Mouse (Mus musculus) heart, embryonic 10.5 days (tissue): ENCODE results near the gene Trpm8. TPM values are rescaled to one million over a fixed set of nuclear protein-coding genes. Genes with fewer than 3 reads are reported as not detected.

Experiments used
- DNase-seq: peaks from one replicate; pipeline ENCODE4 v3.0.0-alpha.2; 2017; ENCODE audit warnings: low spot score
- H3K27ac ChIP-seq: fragments of 300-500 bp; sonication (generic); 2 replicates; pipeline ENCODE4 v1.5.1; 2016; ENCODE audit warnings: mild to moderate bottlenecking
- H3K27me3 ChIP-seq: fragments of 300-500 bp; sonication (generic); 2 replicates; pipeline ENCODE4 v1.6.1; 2016; ENCODE audit warnings: mild to moderate bottlenecking; ENCODE audit not compliant: poor library complexity, insufficient read depth, severe bottlenecking
- H3K36me3 ChIP-seq: fragments of 300-500 bp; sonication (generic); 2 replicates; pipeline ENCODE4 v1.6.1; 2016; ENCODE audit warnings: mild to moderate bottlenecking, moderate library complexity
- H3K4me1 ChIP-seq: fragments of 300-500 bp; sonication (generic); 2 replicates; pipeline ENCODE4 v1.6.1; 2016; ENCODE audit warnings: mild to moderate bottlenecking
- H3K4me3 ChIP-seq: fragments of 300-500 bp; sonication (generic); 2 replicates; pipeline ENCODE4 v1.5.1; 2016; ENCODE audit warnings: mild to moderate bottlenecking, moderate library complexity
- H3K9me3 ChIP-seq: fragments of 300-500 bp; sonication (generic); 2 replicates; pipeline ENCODE4 v1.6.1; 2016; ENCODE audit warnings: mild to moderate bottlenecking, moderate library complexity
- WGBS: fragments of 180-500 bp; shearing (Covaris S2); methylation state at CpG from one replicate; pipeline ENCODE4 v1.1.7; 2016; 5-methylcytosine and 5-hydroxymethylcytosine counted together
- polyA plus RNA-seq: library from polyadenylated mRNA; unstranded; fragments of >200 nt; fragmentation: Nextera tagmentation; extraction: Ambion mirVana; gene quantifications from 2 replicates; pipeline ENCODE4 v1.2.1, GENCODE M21; 2016

The Trpm8 gene
- polyA plus RNA-seq, 1 experiment from 2014 or later, result 0.11 TPM

- no peaks in the 10 kb centered on the region for H3K4me1 ChIP-seq
- WGBS, result 62% methylated on average over 11 of the region's 11 CpGs
- H3K36me3 ChIP-seq, result no peaks in the 10 kb centered on the region
- H3K4me3 ChIP-seq, result no peak overlapping the region
- no peaks in the 10 kb centered on the region for H3K27me3 ChIP-seq
- H3K27ac ChIP-seq, result no peak overlapping the region
- DNase-seq, result no peak
- H3K9me3 ChIP-seq, result peaks cover 96% of the 10 kb centered on the region
Measured at GRCm38 (mm10) chr1:88235046-88235893, 42.2 kb upstream of the Trpm8 start.

DNA sequence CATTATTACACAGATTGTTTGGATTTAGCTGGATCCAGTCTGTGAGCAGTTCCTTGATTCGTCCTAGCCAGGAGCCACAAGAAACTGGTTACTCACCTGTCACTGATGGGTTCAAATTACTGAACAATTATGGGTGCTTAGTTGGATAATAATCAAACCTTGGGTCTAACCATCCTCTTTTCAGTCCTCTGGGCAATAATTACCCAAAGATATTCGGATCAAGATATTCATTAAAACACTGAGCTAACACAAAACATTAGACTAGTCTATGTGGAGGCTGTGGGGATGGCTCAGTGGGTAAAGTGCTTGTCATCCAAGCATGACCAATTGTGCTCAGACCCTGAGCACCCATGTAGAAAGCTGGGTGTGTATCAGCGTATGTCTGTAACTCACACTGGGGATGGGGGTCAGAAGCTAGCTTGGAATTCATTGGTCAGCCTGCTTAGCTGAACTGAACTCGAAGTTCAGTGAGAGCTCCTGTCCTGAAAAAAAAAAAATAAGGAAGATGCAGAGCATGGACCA is 41.5 kb upstream of the Trpm8 start:
- Histone ChIP-seq H3K9me3 (peaks cover 97% of the 10 kb centered on the region), H3K27ac (no peak overlapping the region), H3K27me3 (no peaks in the 10 kb centered on the region), H3K4me1 (no peaks in the 10 kb centered on the region), H3K4me3 (no peak overlapping the region), H3K36me3 (no peaks in the 10 kb centered on the region)
- DNase-seq, result no peak
- WGBS, result 63% methylated on average over 4 of the region's 4 CpGs

GRCm38 (mm10) chr1:88237311-88237710 is 40.1 kb upstream of the Trpm8 start:
- WGBS, result 68% methylated on average over 5 of the region's 5 CpGs

GRCm38 (mm10) chr1:88238771-88239170 is 38.7 kb upstream of the Trpm8 start:
- H3K36me3 ChIP-seq, result no peaks in the 10 kb centered on the region

More at GRCm38 (mm10) chr1:88237311-88237710, 40.1 kb upstream of the Trpm8 start:
- Histone ChIP-seq H3K4me3 (no peak overlapping the region), H3K9me3 (peaks cover 94% of the 10 kb centered on the region), H3K4me1 (no peaks in the 10 kb centered on the region), H3K27me3 (no peaks in the 10 kb centered on the region), H3K27ac (no peak overlapping the region), H3K36me3 (no peaks in the 10 kb centered on the region)
- no peak for DNase-seq

GRCm38 (mm10) chr1:88240072-88240471 is 37.4 kb upstream of the Trpm8 start:
- 68% methylated on average over 5 of the region's 5 CpGs for WGBS
- Histone ChIP-seq H3K4me1 (no peaks in the 10 kb centered on the region), H3K36me3 (no peaks in the 10 kb centered on the region), H3K4me3 (no peak overlapping the region), H3K27ac (no peak overlapping the region), H3K9me3 (peaks cover 90% of the 10 kb centered on the region), H3K27me3 (no peaks in the 10 kb centered on the region)
- DNase-seq, result no peak

More at GRCm38 (mm10) chr1:88238771-88239170, 38.7 kb upstream of the Trpm8 start:
- Histone ChIP-seq H3K27me3 (no peaks in the 10 kb centered on the region), H3K4me3 (no peak overlapping the region), H3K27ac (no peak overlapping the region), H3K9me3 (peaks cover 92% of the 10 kb centered on the region), H3K4me1 (no peaks in the 10 kb centered on the region)
- no peak for DNase-seq
- 70% methylated on average over 6 of the region's 6 CpGs for WGBS

- Histone ChIP-seq H3K4me3 (no peak overlapping the region), H3K27me3 (no peaks in the 10 kb centered on the region), H3K36me3 (no peaks in the 10 kb centered on the region), H3K9me3 (peaks cover 90% of the 10 kb centered on the region), H3K4me1 (no peaks in the 10 kb centered on the region), H3K27ac (no peak overlapping the region)
- no peak for DNase-seq
- WGBS, result 64% methylated on average over 4 of the region's 4 CpGs
Measured at GRCm38 (mm10) chr1:88240579-88240978, 36.9 kb upstream of the Trpm8 start.

DNA sequence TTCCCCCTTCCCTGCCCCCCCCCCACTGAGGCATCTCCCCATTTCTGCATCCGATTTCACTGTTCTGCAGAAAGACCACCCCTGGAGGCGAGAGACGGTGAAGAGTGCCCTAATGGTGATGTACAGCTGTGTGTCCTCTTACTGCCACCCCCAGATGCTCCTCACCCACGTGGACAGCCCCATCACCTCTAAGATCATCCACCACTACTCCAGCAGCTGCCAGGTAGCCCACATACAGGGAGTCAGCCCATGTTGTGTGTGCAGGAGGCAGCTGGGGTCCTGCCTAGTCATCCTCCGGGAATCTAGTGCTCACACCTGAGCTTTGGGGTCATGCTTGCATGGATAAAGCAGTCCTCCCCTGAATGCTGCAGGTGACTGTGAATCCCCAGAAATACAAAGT is 33.6 kb upstream of the Trpm8 start:
- Histone ChIP-seq H3K9me3 (peaks cover 92% of the 10 kb centered on the region), H3K27me3 (no peaks in the 10 kb centered on the region), H3K4me1 (no peaks in the 10 kb centered on the region), H3K4me3 (no peak overlapping the region), H3K36me3 (no peaks in the 10 kb centered on the region), H3K27ac (no peak overlapping the region)
- WGBS, result 56% methylated on average over 5 of the region's 5 CpGs
- no peak for DNase-seq

DNA sequence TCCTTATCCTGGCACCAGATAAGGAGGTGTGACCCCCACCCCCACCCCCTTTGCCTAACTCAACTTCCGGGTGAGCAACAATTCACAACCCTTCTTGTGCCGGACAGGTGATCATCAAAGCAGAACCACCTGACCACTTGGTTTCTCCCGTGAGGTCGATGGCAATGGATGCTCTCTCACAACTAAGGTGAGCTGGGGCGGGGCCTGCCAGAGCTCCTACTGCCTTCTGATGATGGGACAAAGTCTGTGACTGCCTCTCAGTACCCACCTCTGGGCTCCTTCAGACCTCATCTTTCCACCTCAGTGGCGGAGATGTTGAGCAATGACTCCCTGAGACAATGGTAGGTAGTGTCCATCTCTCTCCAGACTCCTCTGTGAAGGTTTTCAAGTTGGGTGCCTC is 31.6 kb upstream of the Trpm8 start:
- Histone ChIP-seq H3K9me3 (peaks cover 92% of the 10 kb centered on the region), H3K27ac (no peak overlapping the region), H3K36me3 (no peaks in the 10 kb centered on the region), H3K4me1 (no peaks in the 10 kb centered on the region), H3K4me3 (no peak overlapping the region), H3K27me3 (no peaks in the 10 kb centered on the region)
- DNase-seq, result no peak
- 76% methylated on average over 6 of the region's 6 CpGs for WGBS

- H3K27ac ChIP-seq, result no peak overlapping the region
- no peak for DNase-seq
- peaks cover 92% of the 10 kb centered on the region for H3K9me3 ChIP-seq
- H3K36me3 ChIP-seq, result no peaks in the 10 kb centered on the region
- no peak overlapping the region for H3K4me3 ChIP-seq
- H3K27me3 ChIP-seq, result no peaks in the 10 kb centered on the region
- WGBS, result 45% methylated on average over 6 of the region's 6 CpGs
- no peaks in the 10 kb centered on the region for H3K4me1 ChIP-seq
Measured at GRCm38 (mm10) chr1:88246386-88246785, 31.1 kb upstream of the Trpm8 start.

- no peak overlapping the region for H3K27ac ChIP-seq
- WGBS, result 46% methylated on average over 2 of the region's 2 CpGs
- H3K4me3 ChIP-seq, result no peak overlapping the region
- no peak for DNase-seq
- H3K4me1 ChIP-seq, result no peaks in the 10 kb centered on the region
- no peaks in the 10 kb centered on the region for H3K27me3 ChIP-seq
- H3K36me3 ChIP-seq, result no peaks in the 10 kb centered on the region
- peaks cover 92% of the 10 kb centered on the region for H3K9me3 ChIP-seq
Measured at GRCm38 (mm10) chr1:88247660-88248059, 29.8 kb upstream of the Trpm8 start.

- Histone ChIP-seq H3K4me3 (no peak overlapping the region), H3K27ac (no peak overlapping the region), H3K27me3 (no peaks in the 10 kb centered on the region), H3K9me3 (peaks cover 94% of the 10 kb centered on the region), H3K36me3 (no peaks in the 10 kb centered on the region), H3K4me1 (no peaks in the 10 kb centered on the region)
- 71% methylated on average over 4 of the region's 4 CpGs for WGBS
- no peak for DNase-seq
Measured at GRCm38 (mm10) chr1:88248658-88249057, 28.8 kb upstream of the Trpm8 start.

DNA sequence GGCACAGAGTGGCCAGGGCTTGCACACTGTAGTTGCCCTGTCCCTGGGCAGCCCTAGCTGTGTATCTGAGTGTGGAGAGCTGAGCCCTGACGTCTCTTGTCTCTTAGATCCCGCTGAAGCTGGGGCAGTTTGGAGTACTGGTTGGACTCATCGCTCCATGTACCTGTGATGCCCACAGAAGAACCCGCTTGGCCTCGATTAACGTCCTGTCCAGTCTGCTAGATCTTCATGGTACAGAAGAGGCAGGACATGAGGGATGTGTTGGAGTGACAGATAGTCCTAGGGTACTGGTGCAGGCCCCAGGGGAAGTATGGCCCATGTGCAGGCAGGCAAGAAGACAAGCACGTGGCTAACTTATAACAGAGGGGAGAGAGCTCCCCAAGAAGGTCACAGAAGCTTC is 27.9 kb upstream of the Trpm8 start:
- no peaks in the 10 kb centered on the region for H3K36me3 ChIP-seq
- H3K27ac ChIP-seq, result no peak overlapping the region
- 71% methylated on average over 7 of the region's 7 CpGs for WGBS
- H3K9me3 ChIP-seq, result peaks cover 95% of the 10 kb centered on the region
- no peak overlapping the region for H3K4me3 ChIP-seq
- no peaks in the 10 kb centered on the region for H3K4me1 ChIP-seq
- DNase-seq, result no peak
- no peaks in the 10 kb centered on the region for H3K27me3 ChIP-seq

- 73% methylated on average over 5 of the region's 5 CpGs for WGBS
- Histone ChIP-seq H3K9me3 (peaks cover 95% of the 10 kb centered on the region), H3K4me3 (no peak overlapping the region)
Measured at GRCm38 (mm10) chr1:88250023-88250422, 27.4 kb upstream of the Trpm8 start.

More at GRCm38 (mm10) chr1:88250023-88250422, 27.4 kb upstream of the Trpm8 start:
- H3K27me3 ChIP-seq, result no peaks in the 10 kb centered on the region
- H3K4me1 ChIP-seq, result no peaks in the 10 kb centered on the region
- no peak overlapping the region for H3K27ac ChIP-seq
- DNase-seq, result no peak
- H3K36me3 ChIP-seq, result no peaks in the 10 kb centered on the region
